Mouse (Mus musculus): ENCODE results near the gene Klf12.

Gene Klf12

DNA sequence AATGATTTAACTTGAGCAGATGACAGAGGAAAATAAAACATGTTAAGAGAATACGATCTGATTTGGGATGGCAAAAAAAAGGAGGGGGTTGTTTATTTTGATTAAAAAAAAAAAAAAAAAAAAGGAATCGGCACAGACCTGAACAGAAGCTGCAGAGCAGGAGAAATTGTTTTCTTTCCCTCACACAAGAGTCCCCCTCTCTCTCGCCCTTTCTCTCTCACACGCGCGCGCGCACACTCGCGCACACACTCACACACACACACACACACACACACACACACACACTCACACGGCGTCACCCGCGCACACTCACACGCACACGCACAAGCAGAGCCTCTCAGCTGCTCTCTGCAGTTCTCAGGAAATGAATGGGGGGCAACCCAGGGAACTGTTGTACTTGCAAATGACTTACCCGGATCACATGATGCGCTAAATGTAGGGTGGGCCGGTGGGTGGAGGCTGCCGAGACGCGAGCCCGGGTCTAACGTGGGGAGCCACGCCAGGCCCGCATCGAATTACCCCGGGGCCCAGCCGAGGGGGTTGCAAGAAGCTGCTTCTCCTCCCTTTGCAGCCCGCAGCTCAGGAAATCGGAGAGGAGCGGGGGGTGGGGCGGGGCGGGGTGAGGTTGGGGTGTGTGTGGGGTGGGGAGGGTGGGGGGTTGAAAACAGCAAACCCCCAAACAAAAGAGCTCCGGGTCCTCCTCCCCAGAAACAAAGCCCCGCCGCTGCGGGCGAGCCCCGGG, at the start of gene Klf12:
TSS of gene Klf12 (minus strand) at position 561 of the 742 bp plus-strand sequence.
- peak; percentile 26 to 60 for DNase-seq (ENCODE audit: low spot score in 2 of 2)

DNA sequence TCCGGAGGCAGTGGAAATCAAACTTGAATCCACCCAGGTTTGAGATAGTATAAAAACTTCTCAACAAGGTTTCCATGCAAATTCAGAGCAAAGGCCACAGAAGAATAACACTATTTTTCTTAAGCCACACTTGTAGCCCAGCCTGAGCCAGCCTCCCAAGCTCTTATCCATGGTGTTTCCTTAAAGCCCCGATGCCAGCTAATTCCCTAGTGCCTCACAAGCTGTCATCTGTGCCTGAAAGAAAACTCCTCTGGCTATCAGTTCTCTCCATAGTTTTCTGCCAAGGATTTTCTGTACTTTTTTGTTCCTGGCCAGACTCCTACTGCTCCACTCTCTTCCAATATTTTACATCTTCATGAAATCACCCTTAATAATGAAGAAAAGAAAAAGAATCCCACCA, 48.9 kb upstream of the Klf12 start:
- peak; percentile 1 to 19 for DNase-seq (ENCODE audit: low spot score in 2 of 2)

DNA sequence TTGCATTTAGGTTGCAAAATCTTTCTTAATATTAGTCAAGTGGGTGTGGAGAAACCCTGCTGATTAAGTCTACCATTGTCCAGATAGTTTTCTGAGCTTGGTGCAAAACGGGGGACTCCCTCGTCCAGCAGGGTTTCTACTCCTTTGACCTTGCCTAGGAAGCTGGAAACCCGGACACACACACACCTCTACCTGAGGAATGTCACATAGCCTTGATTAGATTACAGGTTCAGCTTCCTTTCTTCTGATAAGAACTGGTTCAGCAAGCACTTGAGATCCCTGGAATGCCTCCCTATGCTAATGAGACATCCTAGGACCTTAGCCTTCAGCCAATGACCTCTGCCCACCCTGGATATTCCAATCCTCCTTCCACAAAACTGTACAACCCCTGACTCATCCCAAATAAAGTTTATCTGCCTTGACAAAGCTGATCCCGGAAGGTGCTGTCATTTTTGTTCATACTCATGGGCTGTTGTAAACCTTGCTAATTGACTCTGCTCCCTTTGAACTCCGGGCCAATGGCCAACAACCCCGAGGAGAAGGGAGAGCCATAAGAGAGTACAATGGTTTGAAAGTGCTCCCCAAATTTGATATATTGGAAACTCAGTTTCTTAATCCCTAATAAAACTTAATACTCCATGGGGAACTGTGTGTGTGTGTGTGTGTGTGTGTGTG, 44.3 kb upstream of the Klf12 start:
- no peak for DNase-seq (ENCODE audit: low spot score in 2 of 2)

DNA sequence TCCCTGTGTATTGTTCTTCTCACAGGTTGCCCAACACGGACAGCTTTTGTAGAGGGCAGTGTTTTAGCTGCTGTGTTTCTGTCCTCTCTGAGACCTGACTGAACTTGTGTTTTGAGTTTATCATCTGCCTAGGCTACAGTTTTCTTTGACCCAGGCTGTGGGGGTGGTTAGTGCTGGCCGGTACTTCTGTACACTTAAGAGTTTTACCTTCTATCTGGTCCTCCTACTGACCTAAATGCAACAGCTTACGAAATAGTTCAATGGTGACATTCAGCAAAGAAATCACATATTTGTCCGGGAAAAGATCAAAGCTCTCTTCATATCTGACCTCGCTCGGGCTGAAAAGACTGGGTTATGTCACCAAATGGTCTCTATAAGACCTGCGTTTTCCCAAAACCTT, 39.8 kb upstream of the Klf12 start:
- DNase-seq (ENCODE audit: low spot score in 2 of 2), result no peak

DNA sequence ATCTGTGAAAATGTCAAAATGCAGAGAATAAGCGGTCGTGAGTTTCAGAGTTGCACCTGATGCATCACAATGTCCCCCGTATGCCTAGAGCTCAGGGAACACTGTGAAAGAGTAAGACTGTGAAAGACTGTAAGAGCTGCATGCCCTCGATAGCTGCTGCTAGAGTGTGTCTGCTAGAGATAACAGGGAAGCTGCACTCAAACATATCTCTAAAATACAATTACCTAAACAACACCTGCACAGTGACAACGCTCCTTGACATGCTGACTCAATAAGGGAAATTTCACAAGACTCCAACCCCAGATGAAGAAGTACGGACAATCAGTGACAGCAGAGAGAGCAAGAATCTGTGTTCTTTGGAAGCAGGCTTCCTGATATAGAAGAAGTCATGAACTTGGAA, 37.5 kb upstream of the Klf12 start:
- DNase-seq (ENCODE audit: low spot score in 2 of 2), result no peak

DNA sequence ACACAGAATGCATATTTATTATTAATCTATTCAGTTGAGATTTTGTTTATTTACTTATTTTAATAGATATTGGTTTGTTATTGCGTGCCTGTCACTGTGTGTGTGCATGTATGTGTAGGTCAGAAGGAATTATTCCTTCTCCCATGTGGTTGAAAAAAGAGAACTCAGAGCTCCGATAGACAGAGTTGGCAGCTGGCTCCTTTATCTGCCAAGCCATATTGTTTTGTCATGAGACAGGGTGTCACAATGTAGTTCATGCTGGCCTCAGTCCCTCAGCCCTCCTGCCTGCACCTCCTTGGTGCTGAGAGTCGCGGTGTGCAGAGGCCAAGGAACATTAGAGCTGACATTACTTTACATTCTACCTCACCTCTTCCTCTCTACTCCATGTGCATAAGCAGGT, 32.3 kb upstream of the Klf12 start:
- no peak for DNase-seq (ENCODE audit: low spot score in 2 of 2)

DNA sequence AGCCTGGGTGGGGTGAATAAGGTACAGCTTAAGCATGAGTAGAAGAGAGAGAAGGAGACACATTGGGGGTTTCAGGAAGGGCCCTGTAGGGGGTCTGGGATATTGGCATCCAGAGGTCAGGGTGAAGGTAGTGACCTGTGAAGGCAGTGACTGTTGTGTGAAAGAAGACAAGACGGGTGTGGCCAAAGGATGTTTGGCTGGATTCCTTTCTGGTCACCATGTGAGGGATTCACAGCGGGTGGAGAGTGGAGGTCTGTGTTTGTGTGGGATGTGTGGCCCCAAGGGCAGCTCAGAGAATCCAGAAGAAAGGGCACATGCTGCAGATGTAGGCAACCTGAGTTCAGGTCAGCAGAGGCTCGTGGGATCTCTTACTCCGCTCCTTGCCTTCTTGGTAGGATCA, 29.6 kb upstream of the Klf12 start:
- DNase-seq (ENCODE audit: low spot score in 2 of 2), result no peak

DNA sequence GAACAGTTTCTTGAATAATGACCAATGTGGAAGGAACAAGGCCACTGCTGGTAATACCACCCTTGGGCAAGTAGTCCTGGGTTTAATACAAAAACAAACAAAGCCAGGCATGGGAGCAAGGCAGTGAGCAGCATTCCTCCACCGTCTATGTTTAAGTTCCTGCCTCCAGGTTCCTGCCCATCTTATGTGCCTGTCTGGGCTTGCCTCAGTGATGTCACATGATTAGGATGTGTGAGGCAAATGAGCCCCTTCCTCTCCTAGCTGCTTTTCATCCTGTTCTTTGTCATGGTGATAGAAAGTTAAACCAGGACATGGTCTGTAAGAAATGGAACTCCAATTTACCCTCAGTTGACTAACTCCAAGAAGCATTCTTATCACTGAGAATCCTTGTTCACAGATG, 16.4 kb upstream of the Klf12 start:
- DNase-seq (ENCODE audit: low spot score in 2 of 2), result no peak

DNA sequence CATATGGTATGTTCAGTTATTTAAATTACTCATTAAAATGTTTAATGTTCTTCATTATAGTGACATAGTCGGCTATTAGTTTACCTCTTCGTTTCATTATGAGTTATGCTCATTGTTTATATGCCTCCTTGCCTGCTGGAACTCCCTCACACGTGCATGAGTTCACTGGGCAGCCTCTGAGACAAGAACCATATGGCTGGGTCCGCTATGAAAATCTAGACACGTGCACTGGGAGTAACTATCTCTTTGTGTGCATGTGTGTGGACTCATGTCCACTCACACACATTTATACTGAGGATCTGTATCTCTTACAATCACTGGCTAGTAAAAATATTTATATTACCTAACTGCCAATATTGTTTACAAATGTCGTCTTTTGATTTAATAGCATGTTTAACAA, 14.4 kb upstream of the Klf12 start:
- DNase-seq (ENCODE audit: low spot score in 2 of 2), result no peak

DNA sequence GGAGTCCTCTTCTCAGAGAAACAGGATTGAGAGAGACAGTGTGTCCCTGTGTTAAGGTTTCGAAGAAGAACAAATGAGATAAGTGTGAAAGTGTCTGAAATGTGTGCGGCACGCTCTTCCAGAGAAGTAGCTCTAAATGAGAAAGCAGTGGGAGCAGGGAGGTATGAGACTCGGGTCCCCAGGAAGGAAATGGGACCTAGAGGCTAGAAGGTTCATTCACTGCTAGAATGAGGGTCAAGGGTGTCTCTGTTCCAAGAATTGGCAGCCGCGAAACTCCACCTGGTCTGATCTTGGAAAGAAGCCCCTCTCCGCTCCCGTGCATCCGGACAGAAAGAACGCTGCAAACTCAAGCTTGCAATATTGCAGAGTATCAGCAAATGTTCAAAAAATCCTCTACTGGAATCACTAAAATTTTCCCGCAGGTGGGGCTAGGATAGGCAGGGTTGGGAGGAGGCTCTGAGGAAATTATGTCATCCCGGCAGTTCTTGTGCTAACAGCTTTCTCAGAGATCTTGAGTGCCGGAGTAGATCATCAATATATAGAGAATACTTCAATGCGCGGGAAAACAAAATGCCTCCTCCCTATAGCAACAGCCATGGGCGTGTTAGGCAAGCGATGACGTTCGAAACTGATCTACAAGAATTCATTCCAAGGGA, 2.2 kb upstream of the Klf12 start:
- DNase-seq (ENCODE audit: low spot score in 2 of 2), result peak in 1 of 2 experiments; percentile 14

DNA sequence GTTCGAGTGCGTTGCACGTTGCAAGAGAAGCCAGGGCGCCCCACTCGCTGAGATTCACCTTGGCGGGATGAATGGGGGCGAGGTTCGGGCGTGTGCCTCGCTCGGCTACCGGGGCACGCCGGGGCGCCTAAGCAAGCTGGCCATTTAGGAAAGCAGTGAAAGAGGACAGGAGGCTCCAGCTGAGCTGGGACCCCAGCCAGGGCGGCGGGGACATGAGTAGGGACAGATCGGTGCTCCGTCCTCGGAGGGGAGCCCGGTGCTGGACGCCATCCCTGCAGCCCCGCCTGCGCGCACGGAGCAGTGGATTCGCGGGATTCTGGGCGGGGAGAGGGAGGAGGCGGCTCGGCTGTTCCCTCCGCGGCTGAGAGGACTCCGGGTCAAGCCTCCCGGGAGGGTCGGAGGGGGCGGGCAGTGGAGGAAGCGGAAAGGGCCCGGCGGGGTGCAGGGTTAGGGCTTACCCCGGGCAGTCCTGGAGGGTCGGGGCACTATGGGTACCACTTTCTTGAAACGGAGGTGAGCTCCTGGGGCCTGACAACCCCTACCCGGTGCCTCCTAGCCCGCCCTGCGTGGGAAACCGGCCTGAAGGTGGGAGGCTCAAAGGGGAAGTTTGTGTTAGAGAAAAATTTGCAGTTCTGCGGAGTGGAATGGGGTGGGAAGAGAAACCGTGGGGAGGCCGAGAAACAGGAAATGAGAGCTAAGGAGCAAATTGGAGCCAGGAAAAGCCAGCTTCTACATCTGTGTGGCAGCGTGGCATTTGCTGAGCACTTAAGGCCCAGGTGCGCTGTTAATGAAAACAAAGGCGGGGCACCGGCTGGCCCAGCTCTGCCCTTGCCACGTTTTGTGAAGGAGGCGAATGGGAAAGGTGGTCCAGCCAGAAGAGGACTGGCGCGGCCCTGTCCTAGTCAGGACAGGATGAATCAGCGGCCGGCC, 1.4 kb upstream of the Klf12 start:
- peak; percentile 17 to 59 for DNase-seq (ENCODE audit: low spot score in 2 of 2)

DNA sequence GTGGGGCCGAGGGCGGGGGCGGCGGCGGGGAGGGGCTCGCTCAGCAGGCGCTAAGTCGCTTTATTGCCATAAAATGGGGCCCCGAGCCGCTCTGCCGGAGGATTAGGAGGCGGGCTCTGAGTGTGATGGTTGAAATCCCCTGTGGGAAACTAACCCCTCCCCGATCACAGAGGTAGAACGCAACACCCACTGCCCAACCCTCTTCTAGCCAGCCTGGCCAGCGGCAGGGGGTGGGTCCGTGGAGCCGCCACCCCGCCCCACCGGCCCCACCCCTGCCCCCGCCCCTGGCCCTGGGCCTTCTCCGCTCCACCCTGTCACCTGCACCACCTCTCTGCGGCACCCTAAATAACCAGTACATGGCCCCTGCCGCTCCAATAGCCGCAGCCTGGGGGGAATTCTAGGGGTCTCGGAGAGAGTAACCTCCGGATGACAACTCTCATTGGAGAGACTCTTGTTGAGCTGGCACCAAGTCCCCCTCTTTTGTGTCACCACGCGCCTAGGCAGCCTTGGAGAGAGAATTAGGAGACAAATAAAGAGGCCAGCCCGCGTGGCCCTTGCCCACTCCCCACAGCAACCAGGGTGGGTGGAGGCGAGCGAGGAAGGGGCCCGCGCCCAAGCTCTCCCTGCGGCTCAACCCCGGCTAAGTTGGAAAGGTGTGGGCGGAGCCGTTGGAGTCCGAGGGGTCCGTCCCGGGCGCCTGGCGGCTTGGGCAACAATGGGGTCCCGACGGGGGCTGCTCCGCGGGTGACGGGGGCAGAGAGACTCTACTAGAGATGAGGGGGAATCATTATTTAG, 579 bp upstream of the Klf12 start:
- DNase-seq (ENCODE audit: low spot score in 2 of 2), result peak; percentile 21 to 34

DNA sequence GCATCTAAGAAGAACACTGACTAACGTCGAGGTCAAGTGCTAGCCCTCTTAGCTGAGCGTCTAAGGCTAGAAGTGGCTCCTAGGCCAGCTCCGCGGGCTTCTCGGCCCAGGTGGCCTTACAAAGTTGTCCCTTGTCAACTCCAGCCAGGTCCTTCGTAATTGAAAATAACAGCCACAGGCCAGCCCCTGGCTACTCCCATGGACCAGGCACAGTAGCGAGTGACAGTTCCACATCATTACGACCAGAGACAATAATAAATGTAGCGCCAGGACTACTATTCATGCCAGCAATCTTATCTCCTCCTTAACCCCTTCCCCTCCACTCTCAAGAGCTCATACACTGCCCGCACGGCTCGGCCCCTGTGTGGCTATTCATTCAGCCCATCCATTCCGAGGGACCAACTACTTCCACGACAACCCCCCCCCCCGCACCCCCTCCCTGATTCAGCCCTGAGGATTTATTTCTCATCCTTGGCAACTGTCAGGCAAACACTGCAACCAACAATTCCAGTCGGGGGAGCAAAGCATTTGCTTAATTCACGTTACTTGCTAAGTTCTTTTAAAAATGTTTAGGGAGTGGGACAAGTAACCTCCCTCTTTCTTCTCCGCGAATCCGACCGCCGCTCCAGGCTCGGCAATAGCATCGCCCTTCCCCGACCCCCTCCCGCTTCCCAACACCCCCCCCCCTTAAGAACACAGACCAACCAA, 914 bp downstream of the Klf12 start:
- no peak for DNase-seq (ENCODE audit: low spot score in 2 of 2)

DNA sequence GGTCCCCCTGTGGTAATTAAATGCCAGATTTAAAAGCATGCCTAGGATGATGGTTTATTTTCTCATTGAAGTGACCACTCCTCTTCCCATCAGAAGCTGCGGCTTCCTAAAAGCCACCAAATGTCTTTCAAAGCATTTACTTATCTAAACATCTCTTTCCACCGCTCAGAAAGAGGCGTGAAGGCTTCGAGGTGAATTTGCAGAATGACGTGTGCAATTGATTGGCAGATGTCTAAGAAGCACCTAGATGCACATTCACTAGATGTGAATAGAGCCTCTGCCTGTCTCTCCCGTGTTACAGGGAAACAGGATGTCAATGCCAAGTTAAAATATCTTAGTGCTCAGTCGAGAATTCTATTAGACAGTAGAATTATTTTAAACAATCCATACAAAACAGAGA, 1.8 kb downstream of the Klf12 start:
- no peak for DNase-seq (ENCODE audit: low spot score in 2 of 2)

DNA sequence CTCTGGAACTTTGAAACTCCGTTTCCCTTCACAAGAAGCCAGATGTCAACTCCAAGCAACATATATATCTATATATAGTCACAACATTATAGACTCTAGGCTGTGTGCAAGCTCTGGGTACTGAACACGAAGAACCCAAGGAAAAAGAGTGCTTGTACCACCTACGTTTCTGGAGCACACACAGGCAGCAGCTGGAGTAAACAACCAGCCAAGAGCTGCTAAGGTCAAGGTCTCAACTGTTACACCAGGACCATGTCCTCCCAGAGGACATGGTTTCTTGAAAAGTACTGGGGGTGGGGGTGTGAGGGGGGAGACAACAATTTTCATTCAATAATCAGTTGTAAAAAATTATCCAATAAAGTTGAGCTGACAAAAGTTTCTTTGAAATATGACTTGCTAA, 2.7 kb downstream of the Klf12 start:
- DNase-seq (ENCODE audit: low spot score in 2 of 2), result no peak

DNA sequence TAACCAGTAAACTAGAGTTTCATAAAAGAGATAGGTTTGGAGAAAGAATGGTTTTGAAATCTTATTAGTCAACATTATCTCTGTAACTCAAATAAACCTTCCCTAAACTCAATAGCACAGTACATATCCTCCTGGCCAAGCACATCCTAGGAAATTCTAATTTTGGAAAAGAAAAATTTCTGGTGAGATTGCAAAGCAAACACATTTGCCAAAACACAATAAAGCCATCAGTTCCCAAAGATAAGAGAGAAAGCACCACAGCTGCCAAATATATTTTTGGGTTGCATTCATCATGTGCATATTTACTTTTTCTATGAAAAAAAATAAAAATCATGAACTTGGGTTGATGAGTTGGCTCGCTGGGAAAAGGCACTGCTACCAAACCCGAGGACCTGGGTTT, 10.3 kb downstream of the Klf12 start:
- DNase-seq (ENCODE audit: low spot score in 2 of 2), result no peak

DNA sequence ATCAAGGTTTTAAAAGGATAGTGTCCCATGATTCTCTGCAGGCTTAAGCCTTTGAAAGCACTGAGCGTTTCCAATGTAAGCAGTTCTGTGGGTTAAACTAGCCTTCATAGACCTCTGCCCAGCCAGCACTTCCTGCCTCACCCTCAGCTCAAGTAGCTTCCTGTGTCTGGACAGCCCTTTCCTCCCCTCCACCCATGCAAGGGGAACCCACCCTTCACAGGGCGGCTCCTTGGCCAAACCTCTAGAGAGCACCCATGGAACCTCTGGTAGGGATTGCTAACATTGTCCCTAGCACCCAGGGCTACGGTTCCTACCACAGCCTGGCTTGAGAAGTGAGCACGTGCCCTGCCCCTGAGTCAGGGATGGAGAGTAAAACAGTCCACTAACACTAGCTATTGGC, 23.9 kb downstream of the Klf12 start:
- DNase-seq (ENCODE audit: low spot score in 2 of 2), result peak in 1 of 2 experiments; percentile 5

DNA sequence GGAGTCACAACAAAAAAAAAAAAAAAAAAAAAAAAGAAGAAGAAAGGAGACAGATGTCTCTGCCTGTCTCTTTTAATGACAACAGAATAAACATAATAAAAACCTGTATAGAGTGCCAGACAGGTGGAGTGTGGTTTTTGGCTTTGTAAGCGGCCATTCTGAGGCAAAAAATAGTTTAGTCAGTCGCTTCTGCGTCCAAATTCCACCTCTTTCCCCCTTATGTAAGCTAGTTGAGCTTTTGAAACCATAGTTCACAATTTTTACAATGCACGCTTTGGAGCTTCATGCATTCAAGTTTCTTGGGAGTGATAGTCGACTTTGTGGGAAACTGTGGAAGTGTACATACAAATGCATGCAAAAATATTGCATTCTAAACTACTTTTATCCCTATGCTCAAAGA, 41.4 kb downstream of the Klf12 start:
- DNase-seq (ENCODE audit: low spot score in 2 of 2), result no peak

DNA sequence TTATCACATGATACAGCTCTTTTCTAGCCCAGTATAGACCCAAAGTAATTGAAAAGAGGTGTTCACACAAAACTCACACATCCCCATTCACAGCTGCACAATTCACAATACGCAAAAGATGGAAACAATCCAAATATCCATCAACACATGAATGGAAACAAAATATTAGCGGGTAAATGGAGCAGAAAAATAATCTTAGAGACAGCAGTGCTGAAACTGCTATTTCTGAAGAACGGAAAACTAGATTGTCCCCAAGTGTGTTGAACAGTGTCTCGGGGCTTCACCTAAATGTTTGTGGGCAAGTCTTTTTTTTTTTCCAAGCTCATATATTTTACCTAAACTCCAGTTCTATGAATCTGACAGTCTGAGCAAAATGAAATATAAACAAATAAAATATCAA, 44.6 kb downstream of the Klf12 start:
- DNase-seq (ENCODE audit: low spot score in 2 of 2), result no peak

DNA sequence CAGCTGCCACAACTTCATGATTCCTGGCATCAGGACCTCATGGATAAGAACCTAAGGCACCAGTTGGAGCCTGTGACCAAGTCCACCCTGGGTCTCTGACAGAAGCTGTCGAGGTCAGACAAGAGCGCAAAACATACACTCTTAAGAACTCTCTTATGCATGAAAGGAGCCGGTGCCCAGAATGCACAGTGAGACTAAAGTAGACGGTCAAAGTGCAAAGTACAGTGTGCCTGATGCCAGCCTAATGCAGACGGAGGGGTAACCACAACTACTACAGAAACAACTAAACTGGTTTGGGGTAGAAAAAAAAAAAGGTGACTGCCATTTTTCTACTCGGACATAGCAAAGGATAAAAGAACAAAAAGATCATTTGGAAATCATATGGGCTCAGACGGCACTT, 47.7 kb downstream of the Klf12 start:
- DNase-seq (ENCODE audit: low spot score in 2 of 2), result no peak

Data from urinary bladder, postnatal 36 days (tissue).